ENCODE assay signal across 20 mouse cellular contexts in the genomic region with DNA sequence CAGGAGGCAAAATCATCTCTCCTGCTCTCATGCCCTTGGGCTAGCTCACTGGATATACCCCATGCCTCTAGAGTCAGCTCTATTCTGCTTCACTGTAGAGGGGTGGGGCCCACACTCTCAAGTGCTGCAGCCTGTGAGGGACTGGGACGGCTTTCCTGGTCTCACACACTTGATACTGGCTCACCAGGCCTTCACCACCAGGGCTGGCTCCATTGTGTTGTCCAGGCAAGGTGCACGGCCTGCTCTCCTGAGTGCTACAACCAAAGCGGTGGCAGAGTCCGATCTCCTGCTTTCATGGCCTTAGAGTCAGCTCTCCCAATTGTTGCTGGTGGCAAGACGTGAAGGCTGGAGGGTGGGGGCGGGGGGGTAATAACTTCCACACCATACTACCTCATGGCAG.
A peak's percentile ranks its signal among the peaks of the same experiment; 100 is the strongest.
DNase-seq lines count a peak whose midpoint lies in the region; ATAC-seq and TF ChIP-seq lines count a peak whose summit lies in the region.
"Had no signal": no experiment of that assay in that cellular context is flagged by ENCODE, and none has a peak within 500 bp of the region (broad histone marks: within the 10 kb centered on the region; RNA-seq: fewer than 3 reads in every experiment).

No protein-coding gene starts in this region.

- TF ChIP-seq EP300 in stomach, postnatal 0 days (optimal IDR thresholded peaks at IDR 0.05): no peak

- no peak overlapping the region for H3K4me2 ChIP-seq in embryonic facial prominence, embryonic 11.5 days (ENCODE audit: low read depth, low read length)
- H3K4me2 ChIP-seq in hindbrain, embryonic 13.5 days: no peak overlapping the region
- no peak overlapping the region for H3K4me2 ChIP-seq in neural tube, embryonic 13.5 days
- H3K4me2 ChIP-seq in stomach, postnatal 0 days (replicated peaks; ENCODE audit: low read depth): no peak overlapping the region
- H3K4me2 ChIP-seq: heart, embryonic 11.5 days; heart, embryonic 15.5 days had no signal

- no peaks in the 10 kb centered on the region for H3K4me1 ChIP-seq in embryonic facial prominence, embryonic 11.5 days (ENCODE audit: control insufficient read depth, insufficient read depth, low read length)
- no peaks in the 10 kb centered on the region for H3K4me1 ChIP-seq in embryonic facial prominence, embryonic 10.5 days
- H3K4me1 ChIP-seq in hindbrain, embryonic 13.5 days (replicated peaks): no peaks in the 10 kb centered on the region
- no peaks in the 10 kb centered on the region for H3K4me1 ChIP-seq in hindbrain, embryonic 10.5 days (replicated peaks)
- H3K4me1 ChIP-seq in neural tube, embryonic 13.5 days (replicated peaks): no peaks in the 10 kb centered on the region
- H3K4me1 ChIP-seq in stomach, postnatal 0 days (replicated peaks; ENCODE audit: control insufficient read depth, insufficient read depth): no peaks in the 10 kb centered on the region
- H3K4me1 ChIP-seq: heart, embryonic 15.5 days had no signal

- 0 out of 2 replicates have a peak, but pooled peaks have one; percentile 29 for ATAC-seq in embryonic facial prominence, embryonic 11.5 days (replicated peaks; ENCODE audit: insufficient number of reproducible peaks, low FRiP score, low TSS enrichment, low read depth)
- peak; percentile 36; the same call in 1 of the 2 replicates for ATAC-seq in hindbrain, embryonic 13.5 days (ENCODE audit: low FRiP score)
- peak; percentile 23 for ATAC-seq in neural tube, embryonic 13.5 days (ENCODE audit: low read depth)
- 0 out of 2 replicates have a peak, but pooled peaks have one; percentile 15 for ATAC-seq in stomach, postnatal 0 days (ENCODE audit: low FRiP score, low TSS enrichment)
- ATAC-seq: activated CD4-positive, CD25-positive, alpha-beta regulatory T cell, adult 4 months; forebrain, embryonic 14.5 days had no signal

- no peak overlapping the region for H3K9ac ChIP-seq in embryonic facial prominence, embryonic 11.5 days (replicated peaks; ENCODE audit: low read length)
- H3K9ac ChIP-seq in hindbrain, embryonic 13.5 days: no peak overlapping the region
- no peak overlapping the region for H3K9ac ChIP-seq in neural tube, embryonic 13.5 days
- H3K9ac ChIP-seq in stomach, postnatal 0 days (ENCODE audit: low read length): no peak overlapping the region
- H3K9ac ChIP-seq: heart, embryonic 15.5 days had no signal

- no peaks in the 10 kb centered on the region for H3K36me3 ChIP-seq in embryonic facial prominence, embryonic 11.5 days (replicated peaks; ENCODE audit: control insufficient read depth, insufficient read depth, low read depth, low read length)
- no peaks in the 10 kb centered on the region for H3K36me3 ChIP-seq in embryonic facial prominence, embryonic 10.5 days (replicated peaks)
- no peaks in the 10 kb centered on the region for H3K36me3 ChIP-seq in hindbrain, embryonic 13.5 days
- no peaks in the 10 kb centered on the region for H3K36me3 ChIP-seq in hindbrain, embryonic 10.5 days
- H3K36me3 ChIP-seq in neural tube, embryonic 13.5 days: no peaks in the 10 kb centered on the region
- H3K36me3 ChIP-seq in stomach, postnatal 0 days (ENCODE audit: control insufficient read depth, insufficient read depth, low read length): no peaks in the 10 kb centered on the region
- H3K36me3 ChIP-seq: heart, embryonic 15.5 days had no signal

- H3K27ac ChIP-seq in embryonic facial prominence, embryonic 11.5 days (replicated peaks; ENCODE audit: low read depth, low read length): no peak overlapping the region
- no peak overlapping the region for H3K27ac ChIP-seq in embryonic facial prominence, embryonic 10.5 days (replicated peaks)
- no peak overlapping the region for H3K27ac ChIP-seq in hindbrain, embryonic 13.5 days
- no peak overlapping the region for H3K27ac ChIP-seq in hindbrain, embryonic 10.5 days
- no peak overlapping the region for H3K27ac ChIP-seq in neural tube, embryonic 13.5 days (replicated peaks)
- no peak overlapping the region for H3K27ac ChIP-seq in stomach, postnatal 0 days (replicated peaks)
- H3K27ac ChIP-seq: heart, embryonic 15.5 days had no signal

- WGBS in embryonic facial prominence, embryonic 11.5 days: 84% methylated on average over 6 of the region's 6 CpGs
- 86% methylated on average over 6 of the region's 6 CpGs for WGBS in embryonic facial prominence, embryonic 10.5 days
- 88% methylated on average over 6 of the region's 6 CpGs for WGBS in hindbrain, embryonic 13.5 days
- 84% methylated on average over 6 of the region's 6 CpGs for WGBS in hindbrain, embryonic 10.5 days
- 87% methylated on average over 6 of the region's 6 CpGs for WGBS in neural tube, embryonic 13.5 days
- 84% methylated on average over 6 of the region's 6 CpGs for WGBS in stomach, postnatal 0 days

- no peak for DNase-seq in embryonic facial prominence, embryonic 11.5 days (ENCODE audit: low spot score)
- DNase-seq in embryonic facial prominence, embryonic 10.5 days (ENCODE audit: low spot score): no peak
- no peak for DNase-seq in hindbrain, embryonic 10.5 days (ENCODE audit: low spot score)
- DNase-seq in neural tube, embryonic 10.5 days (ENCODE audit: extremely low spot score, low spot score): no peak
- DNase-seq in stomach, postnatal 0 days (ENCODE audit: low spot score): no peak
- DNase-seq in spleen, adult 12 weeks (ENCODE audit: low spot score): no peak
- DNase-seq: adrenal gland, postnatal 36 days; cerebellum, adult 11 months; cerebellum, adult 9-10 months; cerebellum, postnatal 25 days; gastrocnemius, postnatal 36 days; heart, adult 18-20 months; heart, postnatal 14 days; kidney, adult 11 months had no signal

- H3K27me3 ChIP-seq in embryonic facial prominence, embryonic 11.5 days (ENCODE audit: control insufficient read depth, insufficient read depth, low read length): no peaks in the 10 kb centered on the region
- no peaks in the 10 kb centered on the region for H3K27me3 ChIP-seq in embryonic facial prominence, embryonic 10.5 days (replicated peaks; ENCODE audit: low read depth, poor library complexity, severe bottlenecking)
- H3K27me3 ChIP-seq in hindbrain, embryonic 13.5 days: no peaks in the 10 kb centered on the region
- no peaks in the 10 kb centered on the region for H3K27me3 ChIP-seq in hindbrain, embryonic 10.5 days (ENCODE audit: insufficient read depth, poor library complexity, severe bottlenecking)
- no peaks in the 10 kb centered on the region for H3K27me3 ChIP-seq in neural tube, embryonic 13.5 days
- no peaks in the 10 kb centered on the region for H3K27me3 ChIP-seq in stomach, postnatal 0 days (ENCODE audit: control insufficient read depth, insufficient read depth, low read length)
- H3K27me3 ChIP-seq: heart, embryonic 15.5 days had no signal

- no peak overlapping the region for H3K4me3 ChIP-seq in embryonic facial prominence, embryonic 11.5 days (ENCODE audit: low read depth, low read length)
- H3K4me3 ChIP-seq in embryonic facial prominence, embryonic 10.5 days: no peak overlapping the region
- no peak overlapping the region for H3K4me3 ChIP-seq in hindbrain, embryonic 13.5 days
- H3K4me3 ChIP-seq in hindbrain, embryonic 10.5 days: no peak overlapping the region
- H3K4me3 ChIP-seq in neural tube, embryonic 13.5 days: no peak overlapping the region
- no peak overlapping the region for H3K4me3 ChIP-seq in stomach, postnatal 0 days (ENCODE audit: low read depth, low read length)
- H3K4me3 ChIP-seq: heart, embryonic 15.5 days had no signal

- H3K9me3 ChIP-seq in embryonic facial prominence, embryonic 11.5 days (replicated peaks; ENCODE audit: control insufficient read depth, low read length): no peaks in the 10 kb centered on the region
- H3K9me3 ChIP-seq in embryonic facial prominence, embryonic 10.5 days: no peaks in the 10 kb centered on the region
- H3K9me3 ChIP-seq in hindbrain, embryonic 13.5 days: no peaks in the 10 kb centered on the region
- H3K9me3 ChIP-seq in hindbrain, embryonic 10.5 days: no peaks in the 10 kb centered on the region
- H3K9me3 ChIP-seq in neural tube, embryonic 13.5 days: no peaks in the 10 kb centered on the region
- H3K9me3 ChIP-seq in stomach, postnatal 0 days (ENCODE audit: control insufficient read depth, low read length): no peaks in the 10 kb centered on the region
- H3K9me3 ChIP-seq: heart, embryonic 15.5 days had no signal

- TF ChIP-seq CTCF in stomach, postnatal 0 days (IDR thresholded peaks at IDR 0.05; ENCODE audit: low read depth): no peak
